Mouse (Mus musculus) erythroid progenitor cell, adult 5-6 weeks (primary cell): ENCODE data around the gene Dapk2. TPM values are rescaled to one million over a fixed set of nuclear protein-coding genes. Genes with fewer than 3 reads are reported as not detected.

Source experiments
- ATAC-seq: replicated peaks from 2 replicates; pipeline ENCODE4 v1.8.0; 2016; ENCODE audit warnings: moderate number of reproducible peaks, mild to moderate bottlenecking, moderate TSS enrichment, inconsistent platforms; ENCODE audit not compliant: poor library complexity, low FRiP score, severe bottlenecking
- total RNA-seq, 2 experiments: library from RNA; stranded (forward) in 1 of 2; stranded (reverse) in 1 of 2; fragments of 150-400 nt in 1 of 2; fragments of 186-747, 209-891 nt in 1 of 2; gene quantifications; 2 replicates each; pipeline versions ENCODE4 v1.2.3 to v1.2.4; 2015 to 2017; ENCODE audit warnings: low replicate concordance in 2 of 2

The Dapk2 gene
- total RNA-seq (2015; ENCODE audit: low replicate concordance) = 19.8 and 31.0 TPM in 2 replicates
- total RNA-seq (2017; ENCODE audit: low replicate concordance) = 25.5 and 51.6 TPM in 2 replicates

GRCm38 (mm10) chr9:66157958-66158830 lies at the start of gene Dapk2:
TSS of gene Dapk2 (plus strand) at chr9:66158223.
- ATAC-seq = peak; percentile 79

GRCm38 (mm10) chr9:66109574-66109973 lies 48.4 kb upstream of the Dapk2 start:
- no peak for ATAC-seq

GRCm38 (mm10) chr9:66110126-66110525 lies 47.9 kb upstream of the Dapk2 start:
- ATAC-seq = no peak

- ATAC-seq = 0 out of 2 replicates have a peak, but pooled peaks have one; percentile 48
Measured at GRCm38 (mm10) chr9:66110611-66111379, 47.2 kb upstream of the Dapk2 start.

- no peak for ATAC-seq
Measured at GRCm38 (mm10) chr9:66114341-66114740, 43.7 kb upstream of the Dapk2 start.

GRCm38 (mm10) chr9:66116890-66117289 lies 41.1 kb upstream of the Dapk2 start:
- ATAC-seq = no peak

GRCm38 (mm10) chr9:66119498-66119897 lies 38.5 kb upstream of the Dapk2 start:
- no peak for ATAC-seq

GRCm38 (mm10) chr9:66120106-66120505 lies 37.9 kb upstream of the Dapk2 start:
- peak; percentile 50; the same call in 1 of the 2 replicates for ATAC-seq

GRCm38 (mm10) chr9:66120945-66121344 lies 37.1 kb upstream of the Dapk2 start:
- no peak for ATAC-seq

- ATAC-seq = no peak
Measured at GRCm38 (mm10) chr9:66121421-66121820, 36.6 kb upstream of the Dapk2 start.

- no peak for ATAC-seq
Measured at GRCm38 (mm10) chr9:66123648-66124047, 34.4 kb upstream of the Dapk2 start.

GRCm38 (mm10) chr9:66124111-66124531 lies 33.9 kb upstream of the Dapk2 start:
- ATAC-seq = peak; percentile 57

- ATAC-seq = peak; percentile 80
Measured at GRCm38 (mm10) chr9:66124681-66125542, 33.1 kb upstream of the Dapk2 start.

GRCm38 (mm10) chr9:66125543-66126455 lies 32.2 kb upstream of the Dapk2 start:
- ATAC-seq = peak; percentile 8; the same call in 1 of the 2 replicates

GRCm38 (mm10) chr9:66126456-66127192 lies 31.4 kb upstream of the Dapk2 start, which contains the start of the genes Snx1 and Ciao2a:
TSS of gene Snx1 (minus strand) at chr9:66126587.
TSS of gene Ciao2a (plus strand) at chr9:66126611.
- peak; percentile 72 for ATAC-seq

GRCm38 (mm10) chr9:66127193-66127546 lies 30.9 kb upstream of the Dapk2 start:
- ATAC-seq = no peak; the same call in 1 of the 2 replicates

- ATAC-seq = no peak
Measured at GRCm38 (mm10) chr9:66127884-66128283, 30.1 kb upstream of the Dapk2 start.

GRCm38 (mm10) chr9:66131466-66131865 lies 26.6 kb upstream of the Dapk2 start:
- ATAC-seq = no peak
